Mouse (Mus musculus) intestine, embryonic 15.5 days (tissue): ENCODE measurements around the gene Suclg2. TPM values are rescaled to one million over a fixed set of nuclear protein-coding genes. Genes with fewer than 3 reads are reported as not detected.

Experiments used
- ATAC-seq: fragments of 200-750 bp; cut with Nextera tagmentation; 2 replicates; pipeline ENCODE4 v1.8.0; 2017; ENCODE audit warnings: moderate TSS enrichment, moderate library complexity
- H3K27ac ChIP-seq: fragments of 300-500 bp; sonication (generic); 2 replicates; pipeline ENCODE4 v1.5.1; 2015; ENCODE audit warnings: mild to moderate bottlenecking, inconsistent platforms
- H3K27me3 ChIP-seq: fragments of 300-500 bp; sonication (generic); replicated peaks from 2 replicates; pipeline ENCODE4 v1.6.1; 2015; ENCODE audit warnings: inconsistent platforms
- H3K36me3 ChIP-seq: fragments of 300-500 bp; sonication (generic); 2 replicates; pipeline ENCODE4 v1.6.1; 2015; ENCODE audit warnings: inconsistent platforms
- H3K4me1 ChIP-seq: fragments of 300-500 bp; sonication (generic); replicated peaks from 2 replicates; pipeline ENCODE4 v1.6.1; 2015; ENCODE audit warnings: inconsistent platforms
- H3K4me2 ChIP-seq: fragments of 300-500 bp; sonication (generic); replicated peaks from 2 replicates; pipeline ENCODE4 v1.6.1; 2015; ENCODE audit warnings: mild to moderate bottlenecking, inconsistent platforms
- H3K4me3 ChIP-seq: fragments of 300-500 bp; sonication (generic); replicated peaks from 2 replicates; pipeline ENCODE4 v1.5.1; 2015; ENCODE audit warnings: inconsistent platforms
- H3K9ac ChIP-seq: fragments of 300-500 bp; sonication (generic); 2 replicates; pipeline ENCODE4 v1.6.1; 2015; ENCODE audit warnings: inconsistent platforms
- H3K9me3 ChIP-seq: fragments of 300-500 bp; sonication (generic); 2 replicates; pipeline ENCODE4 v1.6.1; 2016; ENCODE audit warnings: inconsistent platforms
- WGBS: fragments of 180-500 bp; shearing (Covaris S2); methylation state at CpG from one replicate; pipeline ENCODE4 v1.1.7; 2015; 5-methylcytosine and 5-hydroxymethylcytosine counted together
- polyA plus RNA-seq: library from polyadenylated mRNA; unstranded; fragments of >200 nt; fragmentation: Nextera tagmentation; extraction: Ambion mirVana; gene quantifications from 2 replicates; pipeline ENCODE4 v1.2.1, GENCODE M21; 2015

The Suclg2 gene
- polyA plus RNA-seq, 1 experiment from 2014 or later: 116 TPM

- no peak for ATAC-seq
- Histone ChIP-seq H3K36me3 (0 out of 2 replicates have a peak, but pooled peaks cover 3% of the 10 kb centered on the region), H3K27ac (no peak overlapping the region), H3K4me1 (no peaks in the 10 kb centered on the region), H3K27me3 (no peaks in the 10 kb centered on the region), H3K9ac (no peak overlapping the region), H3K9me3 (no peaks in the 10 kb centered on the region), H3K4me2 (no peak overlapping the region), H3K4me3 (no peak overlapping the region)
- 88% methylated on average over 3 of the region's 3 CpGs for WGBS
These were observed 64.9 kb downstream of the Suclg2 start for GRCm38 (mm10) chr6:95653662-95654061.

- no peaks in the 10 kb centered on the region for H3K27me3 ChIP-seq
- H3K4me3 ChIP-seq: no peak overlapping the region
- WGBS: 65% methylated on average over 6 of the region's 6 CpGs
- H3K9me3 ChIP-seq: no peaks in the 10 kb centered on the region
- H3K36me3 ChIP-seq: 0 out of 2 replicates have a peak, but pooled peaks cover 3% of the 10 kb centered on the region
- no peaks in the 10 kb centered on the region for H3K4me1 ChIP-seq
- ATAC-seq: no peak
- no peak overlapping the region for H3K9ac ChIP-seq
- no peak overlapping the region for H3K27ac ChIP-seq
- no peak overlapping the region for H3K4me2 ChIP-seq
These were observed 65.8 kb downstream of the Suclg2 start for GRCm38 (mm10) chr6:95652774-95653173.

- H3K9me3 ChIP-seq: no peaks in the 10 kb centered on the region
- no peak overlapping the region for H3K4me2 ChIP-seq
- H3K27ac ChIP-seq: no peak overlapping the region
- H3K4me1 ChIP-seq: no peaks in the 10 kb centered on the region
- WGBS: 35% methylated on average over 6 of the region's 6 CpGs
- ATAC-seq: peak; percentile 53; the same call in 1 of the 2 replicates
- H3K9ac ChIP-seq: no peak overlapping the region
- 0 out of 2 replicates have a peak, but pooled peaks cover 3% of the 10 kb centered on the region for H3K36me3 ChIP-seq
- H3K27me3 ChIP-seq: no peaks in the 10 kb centered on the region
- H3K4me3 ChIP-seq: no peak overlapping the region
These were observed 67.2 kb downstream of the Suclg2 start for GRCm38 (mm10) chr6:95651391-95651876.

GRCm38 (mm10) chr6:95650082-95650722 is 68.4 kb downstream of the Suclg2 start:
- Histone ChIP-seq H3K36me3 (0 out of 2 replicates have a peak, but pooled peaks cover 3% of the 10 kb centered on the region), H3K27ac (no peak overlapping the region), H3K9ac (no peak overlapping the region), H3K4me2 (no peak overlapping the region), H3K9me3 (no peaks in the 10 kb centered on the region), H3K27me3 (no peaks in the 10 kb centered on the region), H3K4me3 (no peak overlapping the region), H3K4me1 (no peaks in the 10 kb centered on the region)
- 60% methylated on average over 13 of the region's 13 CpGs for WGBS
- ATAC-seq: no peak

- H3K9ac ChIP-seq: no peak overlapping the region
- no peak overlapping the region for H3K27ac ChIP-seq
- 87% methylated on average over 10 of the region's 10 CpGs for WGBS
- no peaks in the 10 kb centered on the region for H3K4me1 ChIP-seq
- no peaks in the 10 kb centered on the region for H3K27me3 ChIP-seq
- H3K9me3 ChIP-seq: no peaks in the 10 kb centered on the region
- no peak for ATAC-seq
- no peak overlapping the region for H3K4me3 ChIP-seq
- H3K36me3 ChIP-seq: 0 out of 2 replicates have a peak, but pooled peaks cover 2% of the 10 kb centered on the region
- no peak overlapping the region for H3K4me2 ChIP-seq
These were observed 69.4 kb downstream of the Suclg2 start for GRCm38 (mm10) chr6:95649123-95649663.

GRCm38 (mm10) chr6:95637416-95637815 is 81.2 kb downstream of the Suclg2 start:
- Histone ChIP-seq H3K4me3 (no peak overlapping the region), H3K9ac (no peak overlapping the region), H3K36me3 (no peaks in the 10 kb centered on the region), H3K27me3 (no peaks in the 10 kb centered on the region), H3K9me3 (no peaks in the 10 kb centered on the region), H3K4me2 (no peak overlapping the region), H3K27ac (no peak overlapping the region), H3K4me1 (no peaks in the 10 kb centered on the region)
- no peak for ATAC-seq
- WGBS: 92% methylated on average over 2 of the region's 2 CpGs

DNA sequence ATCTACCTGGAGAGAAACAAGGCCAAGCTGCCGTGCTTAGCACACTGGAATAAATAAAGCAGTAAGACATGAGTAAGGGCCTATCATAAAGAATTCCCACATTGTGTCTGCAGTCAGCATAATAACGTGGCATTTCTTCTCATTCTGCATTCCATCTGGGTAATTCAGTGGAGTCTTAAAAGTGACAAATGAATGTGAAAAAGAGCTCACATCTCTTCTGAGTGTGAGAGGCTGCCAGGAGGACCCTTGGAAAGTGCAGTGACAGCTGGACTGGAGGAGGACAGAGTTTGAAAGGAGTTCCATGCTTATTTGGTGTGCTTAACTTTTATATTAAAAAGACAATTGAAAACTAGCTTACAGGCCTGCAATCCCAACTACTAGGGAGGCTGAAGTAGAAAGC is 83.2 kb downstream of the Suclg2 start:
- no peaks in the 10 kb centered on the region for H3K9me3 ChIP-seq
- H3K4me1 ChIP-seq: no peaks in the 10 kb centered on the region
- no peaks in the 10 kb centered on the region for H3K27me3 ChIP-seq
- H3K27ac ChIP-seq: no peak overlapping the region
- no peak for ATAC-seq
- H3K4me2 ChIP-seq: no peak overlapping the region
- WGBS: 29% methylated on average over 2 of the region's 2 CpGs
- H3K9ac ChIP-seq: no peak overlapping the region
- H3K36me3 ChIP-seq: no peaks in the 10 kb centered on the region
- no peak overlapping the region for H3K4me3 ChIP-seq

DNA sequence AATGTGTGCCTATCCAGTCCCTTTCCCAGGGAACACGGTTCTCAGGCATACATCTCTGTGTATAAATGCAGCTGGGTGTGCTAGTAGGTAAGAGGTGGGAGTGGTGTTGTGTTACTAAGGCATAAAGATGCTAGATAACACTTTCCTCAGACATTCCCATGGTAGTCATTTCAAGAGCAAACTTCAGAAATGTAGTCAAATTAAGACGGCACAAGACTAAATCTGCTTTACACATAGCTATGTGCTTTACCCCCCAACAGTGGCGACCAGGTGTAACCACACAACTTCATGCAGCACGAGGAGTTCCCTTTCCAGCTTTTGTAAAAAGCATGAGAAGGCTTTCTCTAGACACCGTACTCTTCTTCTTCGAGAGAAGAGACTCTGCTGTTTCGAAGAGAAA is 89.5 kb downstream of the Suclg2 start:
- Histone ChIP-seq H3K9me3 (no peaks in the 10 kb centered on the region), H3K4me1 (no peaks in the 10 kb centered on the region), H3K9ac (no peak overlapping the region), H3K4me2 (no peak overlapping the region), H3K4me3 (no peak overlapping the region), H3K36me3 (no peaks in the 10 kb centered on the region), H3K27ac (no peak overlapping the region), H3K27me3 (no peaks in the 10 kb centered on the region)
- no peak for ATAC-seq
- WGBS: 89% methylated on average over 7 of the region's 7 CpGs

- Histone ChIP-seq H3K4me1 (0 out of 2 replicates have a peak, but pooled peaks cover 2% of the 10 kb centered on the region), H3K4me3 (no peak overlapping the region), H3K27me3 (no peaks in the 10 kb centered on the region), H3K4me2 (no peak overlapping the region), H3K27ac (no peak overlapping the region), H3K36me3 (no peaks in the 10 kb centered on the region), H3K9ac (no peak overlapping the region), H3K9me3 (no peaks in the 10 kb centered on the region)
- WGBS: 60% methylated on average over 2 of the region's 2 CpGs
- ATAC-seq: peak; percentile 39; the same call in 1 of the 2 replicates
These were observed 96.8 kb downstream of the Suclg2 start for GRCm38 (mm10) chr6:95621821-95622220.

DNA sequence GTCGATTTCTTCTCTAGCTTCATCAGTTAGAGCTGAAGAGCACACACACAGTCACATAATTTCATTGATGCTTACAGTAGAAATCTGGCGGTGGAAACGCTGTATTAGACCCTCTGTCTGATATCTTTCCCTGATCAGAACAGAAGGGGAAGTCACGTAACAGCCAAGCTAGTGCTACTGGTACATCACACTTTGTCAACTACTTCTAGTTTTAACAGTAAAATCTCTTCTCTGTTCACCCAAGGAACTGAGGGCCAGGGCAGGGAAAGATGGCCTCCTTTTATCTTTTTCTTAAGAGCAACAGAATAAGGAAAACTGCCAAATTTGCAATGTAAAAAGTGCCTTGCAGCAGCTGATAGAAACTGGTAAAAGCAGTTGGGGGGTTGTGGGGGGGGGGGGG is 97.8 kb downstream of the Suclg2 start:
- Histone ChIP-seq H3K36me3 (no peaks in the 10 kb centered on the region), H3K4me1 (0 out of 2 replicates have a peak, but pooled peaks cover 2% of the 10 kb centered on the region), H3K4me3 (no peak overlapping the region), H3K9me3 (no peaks in the 10 kb centered on the region), H3K4me2 (no peak overlapping the region), H3K27me3 (no peaks in the 10 kb centered on the region), H3K27ac (no peak overlapping the region), H3K9ac (no peak overlapping the region)
- ATAC-seq: no peak
- WGBS: 84% methylated on average over 4 of the region's 4 CpGs

- Histone ChIP-seq H3K4me3 (no peak overlapping the region), H3K4me1 (0 out of 2 replicates have a peak, but pooled peaks cover 2% of the 10 kb centered on the region), H3K9me3 (no peaks in the 10 kb centered on the region), H3K27ac (no peak overlapping the region), H3K4me2 (no peak overlapping the region), H3K27me3 (no peaks in the 10 kb centered on the region), H3K36me3 (no peaks in the 10 kb centered on the region), H3K9ac (no peak overlapping the region)
- ATAC-seq: no peak
These were observed 98.8 kb downstream of the Suclg2 start for GRCm38 (mm10) chr6:95619817-95620216.

DNA sequence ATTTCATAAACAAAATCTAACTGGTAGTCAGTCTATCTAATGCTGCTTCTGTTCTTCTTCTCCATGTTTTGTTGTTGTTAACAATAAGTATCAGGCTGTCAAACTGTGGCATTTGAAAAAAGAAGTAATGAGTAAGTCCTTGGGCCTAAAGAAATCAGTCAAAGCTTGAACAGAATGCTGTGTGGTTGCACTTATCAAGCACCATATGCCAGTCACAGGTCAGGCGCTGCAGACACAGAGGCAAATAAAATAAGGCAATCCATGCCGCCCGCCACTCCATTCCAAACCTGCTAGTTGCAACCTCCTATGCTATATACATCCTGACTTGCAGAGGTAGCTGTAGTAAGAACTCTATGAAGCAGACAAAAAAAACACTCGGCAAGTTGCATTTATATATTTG is 100.2 kb downstream of the Suclg2 start:
- Histone ChIP-seq H3K9me3 (no peaks in the 10 kb centered on the region), H3K4me1 (0 out of 2 replicates have a peak, but pooled peaks cover 2% of the 10 kb centered on the region), H3K4me2 (no peak overlapping the region), H3K27me3 (no peaks in the 10 kb centered on the region), H3K4me3 (no peak overlapping the region), H3K36me3 (no peaks in the 10 kb centered on the region), H3K9ac (no peak overlapping the region), H3K27ac (no peak overlapping the region)
- no peak for ATAC-seq
- 81% methylated on average over 4 of the region's 4 CpGs for WGBS

DNA sequence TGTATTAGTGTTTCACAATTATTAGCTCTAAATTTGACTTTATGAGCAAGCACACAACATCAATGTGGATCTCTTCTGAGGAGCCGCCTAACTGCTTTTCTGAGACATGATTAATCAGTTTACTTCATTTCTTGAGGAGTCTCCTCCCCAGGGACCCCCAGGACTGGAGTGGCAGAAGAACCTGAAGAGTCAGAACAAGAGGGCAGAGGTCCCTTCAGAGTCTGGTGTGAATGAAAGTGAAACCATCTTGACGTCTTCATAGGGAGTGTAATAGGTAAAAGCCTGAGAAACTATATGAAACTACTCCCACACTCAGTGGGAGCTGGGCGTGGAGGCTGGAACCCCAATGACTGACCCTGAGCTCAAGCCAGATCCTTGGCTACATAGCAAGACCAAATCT is 105.4 kb downstream of the Suclg2 start:
- no peak for ATAC-seq
- no peaks in the 10 kb centered on the region for H3K36me3 ChIP-seq
- H3K27me3 ChIP-seq: no peaks in the 10 kb centered on the region
- H3K27ac ChIP-seq: no peak overlapping the region
- no peak overlapping the region for H3K4me2 ChIP-seq
- WGBS: 74% methylated on average over 3 of the region's 3 CpGs
- no peaks in the 10 kb centered on the region for H3K9me3 ChIP-seq
- H3K4me1 ChIP-seq: no peaks in the 10 kb centered on the region
- H3K4me3 ChIP-seq: no peak overlapping the region
- no peak overlapping the region for H3K9ac ChIP-seq
